Mouse (Mus musculus): Measurements from ENCODE around the gene Zfp280b. TPM values are rescaled to one million over a fixed set of nuclear protein-coding genes. Genes with fewer than 3 reads are reported as not detected.

The Zfp280b gene
- polyA plus RNA-seq, 1 experiment from 2014 or later = 16.6 TPM

GRCm38 (mm10) chr10:76003221-76003620 lies 29.2 kb upstream of the Zfp280b start:
- no peak overlapping the region for H3K9ac ChIP-seq (ENCODE audit: low read depth, low read length)
- ATAC-seq = no peak
- no peak overlapping the region for H3K27ac ChIP-seq (ENCODE audit: low read length)
- 96% methylated on average over 2 of the region's 2 CpGs for WGBS
- H3K27me3 ChIP-seq (replicated peaks; ENCODE audit: control insufficient read depth, insufficient read depth, low read length) = no peaks in the 10 kb centered on the region
- H3K4me1 ChIP-seq (ENCODE audit: control insufficient read depth, insufficient read depth, low read length) = no peaks in the 10 kb centered on the region; the same call in 1 of the 2 replicates
- no peaks in the 10 kb centered on the region for H3K9me3 ChIP-seq (ENCODE audit: control insufficient read depth, low read length)
- H3K36me3 ChIP-seq (ENCODE audit: control insufficient read depth, insufficient read depth, low read length) = no peaks in the 10 kb centered on the region
- no peak overlapping the region for H3K4me2 ChIP-seq (ENCODE audit: low read depth, low read length)
- H3K4me3 ChIP-seq (ENCODE audit: low read length) = no peak overlapping the region

- WGBS = 85% methylated on average over 6 of the region's 6 CpGs
- no peaks in the 10 kb centered on the region for H3K36me3 ChIP-seq (ENCODE audit: control insufficient read depth, insufficient read depth, low read length)
These were observed 26.1 kb upstream of the Zfp280b start for GRCm38 (mm10) chr10:76006385-76006784.

GRCm38 (mm10) chr10:76009812-76010211 lies 22.6 kb upstream of the Zfp280b start:
- WGBS = 83% methylated on average over 3 of the region's 3 CpGs

More at GRCm38 (mm10) chr10:76006385-76006784, 26.1 kb upstream of the Zfp280b start:
- Histone ChIP-seq H3K27me3 (replicated peaks; ENCODE audit: control insufficient read depth, insufficient read depth, low read length) (no peaks in the 10 kb centered on the region), H3K4me3 (ENCODE audit: low read length) (no peak overlapping the region), H3K9me3 (ENCODE audit: control insufficient read depth, low read length) (no peaks in the 10 kb centered on the region), H3K4me2 (ENCODE audit: low read depth, low read length) (no peak overlapping the region), H3K4me1 (ENCODE audit: control insufficient read depth, insufficient read depth, low read length) (no peaks in the 10 kb centered on the region; the same call in 1 of the 2 replicates), H3K9ac (ENCODE audit: low read depth, low read length) (no peak overlapping the region), H3K27ac (ENCODE audit: low read length) (no peak overlapping the region)
- no peak for ATAC-seq

GRCm38 (mm10) chr10:76012922-76013321 lies 19.5 kb upstream of the Zfp280b start:
- Histone ChIP-seq H3K9me3 (ENCODE audit: control insufficient read depth, low read length) (no peaks in the 10 kb centered on the region), H3K27ac (ENCODE audit: low read length) (no peak overlapping the region), H3K27me3 (replicated peaks; ENCODE audit: control insufficient read depth, insufficient read depth, low read length) (no peaks in the 10 kb centered on the region), H3K36me3 (ENCODE audit: control insufficient read depth, insufficient read depth, low read length) (no peaks in the 10 kb centered on the region), H3K4me1 (ENCODE audit: control insufficient read depth, insufficient read depth, low read length) (no peaks in the 10 kb centered on the region), H3K4me3 (ENCODE audit: low read length) (no peak overlapping the region), H3K9ac (ENCODE audit: low read depth, low read length) (no peak overlapping the region), H3K4me2 (ENCODE audit: low read depth, low read length) (no peak overlapping the region)
- ATAC-seq = no peak
- WGBS = 66% methylated on average over 6 of the region's 6 CpGs

More at GRCm38 (mm10) chr10:76009812-76010211, 22.6 kb upstream of the Zfp280b start:
- no peak overlapping the region for H3K9ac ChIP-seq (ENCODE audit: low read depth, low read length)
- H3K36me3 ChIP-seq (ENCODE audit: control insufficient read depth, insufficient read depth, low read length) = no peaks in the 10 kb centered on the region
- H3K9me3 ChIP-seq (ENCODE audit: control insufficient read depth, low read length) = no peaks in the 10 kb centered on the region
- H3K4me3 ChIP-seq (ENCODE audit: low read length) = no peak overlapping the region
- H3K4me2 ChIP-seq (ENCODE audit: low read depth, low read length) = no peak overlapping the region
- H3K27me3 ChIP-seq (replicated peaks; ENCODE audit: control insufficient read depth, insufficient read depth, low read length) = no peaks in the 10 kb centered on the region
- no peak overlapping the region for H3K27ac ChIP-seq (ENCODE audit: low read length)
- no peaks in the 10 kb centered on the region for H3K4me1 ChIP-seq (ENCODE audit: control insufficient read depth, insufficient read depth, low read length)
- no peak for ATAC-seq

DNA sequence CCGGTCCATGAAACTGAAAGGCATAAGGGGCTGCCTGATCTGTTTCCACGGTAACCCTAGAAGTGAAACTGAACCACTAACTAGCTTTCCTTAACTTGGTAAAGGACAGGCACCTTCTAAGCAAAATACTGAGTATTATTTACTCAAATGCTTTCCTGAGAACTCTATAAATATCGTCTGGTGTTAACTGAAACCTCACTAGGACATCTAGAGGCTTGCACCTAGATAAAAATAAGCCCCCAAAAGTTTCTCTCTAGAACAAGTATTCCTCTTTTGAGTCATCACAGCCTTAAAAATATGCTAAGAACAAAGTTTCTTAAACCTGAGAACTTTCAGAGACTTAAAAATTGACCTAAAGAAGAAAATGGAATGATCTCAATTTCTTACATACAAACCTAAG lies 15.6 kb upstream of the Zfp280b start:
- WGBS = 87% methylated on average over 3 of the region's 3 CpGs

DNA sequence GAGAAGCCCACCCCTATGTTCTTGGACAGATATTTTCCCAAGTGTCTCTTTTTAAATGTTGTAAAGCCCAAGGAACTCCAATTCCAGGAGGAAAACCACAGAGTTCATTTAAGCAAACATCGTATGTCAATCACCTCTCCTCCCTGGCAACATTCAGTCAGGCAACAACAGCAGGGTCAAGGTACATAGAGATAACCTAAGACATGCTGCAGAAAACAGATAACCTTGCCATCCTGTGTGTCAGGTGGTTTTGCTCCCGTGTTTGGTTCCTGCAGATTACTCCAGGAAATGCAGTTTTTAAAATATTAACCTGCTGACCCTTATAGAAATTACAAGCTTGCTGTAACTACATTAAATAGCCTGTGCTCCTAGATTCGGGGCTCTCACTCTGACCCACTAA lies 10.7 kb upstream of the Zfp280b start:
- H3K4me2 ChIP-seq (ENCODE audit: low read depth, low read length) = no peak overlapping the region
- WGBS = 49% methylated on average over 3 of the region's 3 CpGs
- ATAC-seq = peak; percentile 92
- H3K9ac ChIP-seq (ENCODE audit: low read depth, low read length) = no peak overlapping the region
- peak overlapping the region; percentile 78 for H3K27ac ChIP-seq (ENCODE audit: low read length)
- no peaks in the 10 kb centered on the region for H3K36me3 ChIP-seq (ENCODE audit: control insufficient read depth, insufficient read depth, low read length)
- peaks cover 5% of the 10 kb centered on the region; the same call in 1 of the 2 replicates for H3K9me3 ChIP-seq (ENCODE audit: control insufficient read depth, low read length)
- H3K4me3 ChIP-seq (ENCODE audit: low read length) = no peak overlapping the region
- no peaks in the 10 kb centered on the region for H3K27me3 ChIP-seq (replicated peaks; ENCODE audit: control insufficient read depth, insufficient read depth, low read length)
- H3K4me1 ChIP-seq (ENCODE audit: control insufficient read depth, insufficient read depth, low read length) = no peaks in the 10 kb centered on the region

More for the DNA sequence above, 15.6 kb upstream of the Zfp280b start:
- Histone ChIP-seq H3K9me3 (ENCODE audit: control insufficient read depth, low read length) (no peaks in the 10 kb centered on the region), H3K27ac (ENCODE audit: low read length) (no peak overlapping the region), H3K4me2 (ENCODE audit: low read depth, low read length) (no peak overlapping the region), H3K9ac (ENCODE audit: low read depth, low read length) (no peak overlapping the region), H3K27me3 (replicated peaks; ENCODE audit: control insufficient read depth, insufficient read depth, low read length) (no peaks in the 10 kb centered on the region), H3K4me3 (ENCODE audit: low read length) (no peak overlapping the region), H3K36me3 (ENCODE audit: control insufficient read depth, insufficient read depth, low read length) (no peaks in the 10 kb centered on the region), H3K4me1 (ENCODE audit: control insufficient read depth, insufficient read depth, low read length) (no peaks in the 10 kb centered on the region)
- ATAC-seq = no peak

GRCm38 (mm10) chr10:76023921-76024320 lies 8.5 kb upstream of the Zfp280b start:
- Histone ChIP-seq H3K4me3 (ENCODE audit: low read length) (no peak overlapping the region), H3K9ac (ENCODE audit: low read depth, low read length) (no peak overlapping the region), H3K4me2 (ENCODE audit: low read depth, low read length) (no peak overlapping the region), H3K36me3 (ENCODE audit: control insufficient read depth, insufficient read depth, low read length) (no peaks in the 10 kb centered on the region), H3K27ac (ENCODE audit: low read length) (no peak overlapping the region), H3K4me1 (ENCODE audit: control insufficient read depth, insufficient read depth, low read length) (no peaks in the 10 kb centered on the region; the same call in 1 of the 2 replicates), H3K27me3 (replicated peaks; ENCODE audit: control insufficient read depth, insufficient read depth, low read length) (no peaks in the 10 kb centered on the region), H3K9me3 (ENCODE audit: control insufficient read depth, low read length) (peaks cover 5% of the 10 kb centered on the region; the same call in 1 of the 2 replicates)
- WGBS = 86% methylated on average over 6 of the region's 6 CpGs
- ATAC-seq = no peak

DNA sequence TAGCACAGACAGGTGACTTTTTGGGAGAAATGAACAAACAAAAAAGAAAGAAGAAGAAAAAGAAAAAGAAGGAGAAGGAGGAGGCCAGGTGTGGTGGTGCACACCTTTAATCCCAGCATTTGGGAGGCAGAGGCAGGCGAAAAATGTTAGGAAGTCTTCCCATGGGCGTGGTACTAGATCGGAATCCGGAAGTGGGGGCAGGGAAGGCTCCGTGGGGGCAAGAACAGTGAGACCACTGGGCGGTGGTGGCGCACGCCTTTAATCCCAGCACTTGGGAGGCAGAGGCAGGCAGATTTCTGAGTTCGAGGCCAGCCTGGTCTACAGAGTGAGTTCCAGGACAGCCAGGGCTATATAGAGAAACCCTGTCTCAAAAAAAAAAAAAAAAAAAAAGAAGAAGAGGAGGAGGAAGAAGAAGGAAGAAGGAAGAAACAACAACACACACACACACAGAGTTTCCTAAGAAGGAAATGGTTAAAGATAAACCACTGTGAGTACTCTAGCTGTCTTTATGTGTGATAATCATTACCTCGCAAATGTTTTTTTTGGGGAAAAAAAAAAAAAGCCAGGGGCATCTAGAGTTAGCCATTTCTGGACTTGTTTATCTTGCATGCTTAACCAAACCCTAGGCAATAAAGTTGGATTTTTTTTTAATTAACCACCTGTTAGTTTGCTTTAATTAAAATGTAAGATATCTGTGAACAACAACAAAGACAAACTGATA lies 6.8 kb upstream of the Zfp280b start:
- H3K9me3 ChIP-seq (ENCODE audit: control insufficient read depth, low read length) = peaks cover 5% of the 10 kb centered on the region; the same call in 1 of the 2 replicates
- no peak overlapping the region for H3K4me2 ChIP-seq (ENCODE audit: low read depth, low read length)
- ATAC-seq = no peak
- no peak overlapping the region for H3K9ac ChIP-seq (ENCODE audit: low read depth, low read length)
- no peak overlapping the region for H3K4me3 ChIP-seq (ENCODE audit: low read length)
- no peaks in the 10 kb centered on the region; the same call in 1 of the 2 replicates for H3K4me1 ChIP-seq (ENCODE audit: control insufficient read depth, insufficient read depth, low read length)
- no peak overlapping the region for H3K27ac ChIP-seq (ENCODE audit: low read length)
- WGBS = 94% methylated on average over 10 of the region's 10 CpGs
- no peaks in the 10 kb centered on the region for H3K27me3 ChIP-seq (replicated peaks; ENCODE audit: control insufficient read depth, insufficient read depth, low read length)
- no peaks in the 10 kb centered on the region for H3K36me3 ChIP-seq (ENCODE audit: control insufficient read depth, insufficient read depth, low read length)

- Histone ChIP-seq H3K4me3 (ENCODE audit: low read length) (no peak overlapping the region), H3K4me1 (ENCODE audit: control insufficient read depth, insufficient read depth, low read length) (no peaks in the 10 kb centered on the region; the same call in 1 of the 2 replicates), H3K9me3 (ENCODE audit: control insufficient read depth, low read length) (peaks cover 5% of the 10 kb centered on the region; the same call in 1 of the 2 replicates), H3K4me2 (ENCODE audit: low read depth, low read length) (no peak overlapping the region), H3K27ac (ENCODE audit: low read length) (no peak overlapping the region), H3K27me3 (replicated peaks; ENCODE audit: control insufficient read depth, insufficient read depth, low read length) (no peaks in the 10 kb centered on the region), H3K9ac (ENCODE audit: low read depth, low read length) (no peak overlapping the region), H3K36me3 (ENCODE audit: control insufficient read depth, insufficient read depth, low read length) (no peaks in the 10 kb centered on the region)
- 58% methylated on average over 12 of the region's 12 CpGs for WGBS
- no peak for ATAC-seq
These were observed 5.1 kb upstream of the Zfp280b start for GRCm38 (mm10) chr10:76027127-76028015.
